Mouse (Mus musculus): Measurements from ENCODE around the gene Myom1. TPM values are rescaled to one million over a fixed set of nuclear protein-coding genes. Genes with fewer than 3 reads are reported as not detected.

Gene Myom1
- polyA plus RNA-seq, 1 experiment from 2014 or later = 3.0 TPM

GRCm38 (mm10) chr17:71018151-71018550, 15.7 kb downstream of the Myom1 start:
- ATAC-seq (replicated peaks; ENCODE audit: low FRiP score, low read depth) = no peak
- Histone ChIP-seq H3K27ac (no peak overlapping the region), H3K27me3 (ENCODE audit: insufficient read depth, low read length) (no peaks in the 10 kb centered on the region), H3K36me3 (ENCODE audit: insufficient read depth, low read length) (no peaks in the 10 kb centered on the region), H3K9ac (ENCODE audit: low read depth, low read length) (no peak overlapping the region), H3K4me2 (ENCODE audit: low read length) (no peak overlapping the region), H3K4me3 (replicated peaks; ENCODE audit: low read depth, low read length) (no peak overlapping the region), H3K4me1 (replicated peaks; ENCODE audit: insufficient read depth, low read length) (peaks cover 11% of the 10 kb centered on the region), H3K9me3 (replicated peaks; ENCODE audit: low read length) (no peaks in the 10 kb centered on the region)
- WGBS = 98% methylated on average over 3 of the region's 3 CpGs
- no peak for TF ChIP-seq CTCF (IDR thresholded peaks at IDR 0.05; ENCODE audit: low read depth)
- no peak for DNase-seq (ENCODE audit: low spot score)

GRCm38 (mm10) chr17:71018616-71019308, 16.3 kb downstream of the Myom1 start:
- peaks cover 11% of the 10 kb centered on the region for H3K4me1 ChIP-seq (replicated peaks; ENCODE audit: insufficient read depth, low read length)
- H3K9ac ChIP-seq (ENCODE audit: low read depth, low read length) = no peak overlapping the region
- H3K36me3 ChIP-seq (ENCODE audit: insufficient read depth, low read length) = no peaks in the 10 kb centered on the region
- no peaks in the 10 kb centered on the region for H3K9me3 ChIP-seq (replicated peaks; ENCODE audit: low read length)
- ATAC-seq (replicated peaks; ENCODE audit: low FRiP score, low read depth) = no peak
- H3K4me3 ChIP-seq (replicated peaks; ENCODE audit: low read depth, low read length) = no peak overlapping the region
- H3K27me3 ChIP-seq (ENCODE audit: insufficient read depth, low read length) = no peaks in the 10 kb centered on the region
- no peak overlapping the region for H3K27ac ChIP-seq
- no peak for TF ChIP-seq CTCF (IDR thresholded peaks at IDR 0.05; ENCODE audit: low read depth)
- WGBS = 83% methylated on average over 15 of the region's 15 CpGs
- no peak for DNase-seq (ENCODE audit: low spot score)
- no peak overlapping the region for H3K4me2 ChIP-seq (ENCODE audit: low read length)

- H3K4me3 ChIP-seq (replicated peaks; ENCODE audit: low read depth, low read length) = no peak overlapping the region
- H3K27ac ChIP-seq = 0 out of 2 replicates have a peak overlapping the region, but pooled peaks have one; percentile 22
- TF ChIP-seq CTCF (IDR thresholded peaks at IDR 0.05; ENCODE audit: low read depth) = no peak
- H3K9ac ChIP-seq (ENCODE audit: low read depth, low read length) = peak overlapping the region; percentile 31
- DNase-seq (ENCODE audit: low spot score) (peak; percentile 21), ATAC-seq (replicated peaks; ENCODE audit: low FRiP score, low read depth) (no peak)
- peaks cover 11% of the 10 kb centered on the region for H3K4me1 ChIP-seq (replicated peaks; ENCODE audit: insufficient read depth, low read length)
- no peaks in the 10 kb centered on the region for H3K36me3 ChIP-seq (ENCODE audit: insufficient read depth, low read length)
- H3K27me3 ChIP-seq (ENCODE audit: insufficient read depth, low read length) = no peaks in the 10 kb centered on the region
- 15% methylated on average over 6 of the region's 6 CpGs for WGBS
- peak overlapping the region; percentile 0; the same call in 1 of the 2 replicates for H3K4me2 ChIP-seq (ENCODE audit: low read length)
- H3K9me3 ChIP-seq (replicated peaks; ENCODE audit: low read length) = no peaks in the 10 kb centered on the region
Measured at GRCm38 (mm10) chr17:71019309-71019655, 16.8 kb downstream of the Myom1 start.

GRCm38 (mm10) chr17:71019860-71020259, 17.4 kb downstream of the Myom1 start:
- no peaks in the 10 kb centered on the region for H3K36me3 ChIP-seq (ENCODE audit: insufficient read depth, low read length)
- H3K4me2 ChIP-seq (ENCODE audit: low read length) = peak overlapping the region; percentile 0; the same call in 1 of the 2 replicates
- H3K27me3 ChIP-seq (ENCODE audit: insufficient read depth, low read length) = no peaks in the 10 kb centered on the region
- ATAC-seq (replicated peaks; ENCODE audit: low FRiP score, low read depth) (no peak), DNase-seq (ENCODE audit: low spot score) (peak; percentile 24)
- 44% methylated on average over 9 of the region's 9 CpGs for WGBS
- peaks cover 11% of the 10 kb centered on the region for H3K4me1 ChIP-seq (replicated peaks; ENCODE audit: insufficient read depth, low read length)
- TF ChIP-seq CTCF (IDR thresholded peaks at IDR 0.05; ENCODE audit: low read depth) = no peak
- H3K27ac ChIP-seq = no peak overlapping the region
- no peaks in the 10 kb centered on the region for H3K9me3 ChIP-seq (replicated peaks; ENCODE audit: low read length)
- no peak overlapping the region for H3K4me3 ChIP-seq (replicated peaks; ENCODE audit: low read depth, low read length)
- H3K9ac ChIP-seq (ENCODE audit: low read depth, low read length) = peak overlapping the region; percentile 31; the same call in 1 of the 2 replicates

- ATAC-seq (replicated peaks; ENCODE audit: low FRiP score, low read depth) (no peak), DNase-seq (ENCODE audit: low spot score) (no peak)
- TF ChIP-seq CTCF (IDR thresholded peaks at IDR 0.05; ENCODE audit: low read depth) = no peak
- no peak overlapping the region for H3K4me3 ChIP-seq (replicated peaks; ENCODE audit: low read depth, low read length)
- no peak overlapping the region for H3K4me2 ChIP-seq (ENCODE audit: low read length)
- no peaks in the 10 kb centered on the region for H3K9me3 ChIP-seq (replicated peaks; ENCODE audit: low read length)
- H3K4me1 ChIP-seq (replicated peaks; ENCODE audit: insufficient read depth, low read length) = peaks cover 11% of the 10 kb centered on the region
- H3K36me3 ChIP-seq (ENCODE audit: insufficient read depth, low read length) = no peaks in the 10 kb centered on the region
- WGBS = 89% methylated on average over 13 of the region's 13 CpGs
- no peak overlapping the region for H3K9ac ChIP-seq (ENCODE audit: low read depth, low read length)
- H3K27ac ChIP-seq = no peak overlapping the region
- no peaks in the 10 kb centered on the region for H3K27me3 ChIP-seq (ENCODE audit: insufficient read depth, low read length)
Measured at GRCm38 (mm10) chr17:71022841-71023240, 20.4 kb downstream of the Myom1 start.

- H3K4me1 ChIP-seq (replicated peaks; ENCODE audit: insufficient read depth, low read length) = peaks cover 9% of the 10 kb centered on the region
- DNase-seq (ENCODE audit: low spot score) (no peak), ATAC-seq (replicated peaks; ENCODE audit: low FRiP score, low read depth) (no peak)
- no peak overlapping the region for H3K27ac ChIP-seq
- WGBS = 89% methylated on average over 10 of the region's 10 CpGs
- no peak for TF ChIP-seq CTCF (IDR thresholded peaks at IDR 0.05; ENCODE audit: low read depth)
- no peak overlapping the region for H3K9ac ChIP-seq (ENCODE audit: low read depth, low read length)
- H3K27me3 ChIP-seq (ENCODE audit: insufficient read depth, low read length) = no peaks in the 10 kb centered on the region
- H3K9me3 ChIP-seq (replicated peaks; ENCODE audit: low read length) = no peaks in the 10 kb centered on the region
- no peak overlapping the region for H3K4me2 ChIP-seq (ENCODE audit: low read length)
- no peaks in the 10 kb centered on the region for H3K36me3 ChIP-seq (ENCODE audit: insufficient read depth, low read length)
- H3K4me3 ChIP-seq (replicated peaks; ENCODE audit: low read depth, low read length) = no peak overlapping the region
Measured at GRCm38 (mm10) chr17:71024071-71024470, 21.6 kb downstream of the Myom1 start.

Data from kidney, postnatal 0 days (tissue).